ENCODE assay signal across 9 mouse cellular contexts in the genomic region with DNA sequence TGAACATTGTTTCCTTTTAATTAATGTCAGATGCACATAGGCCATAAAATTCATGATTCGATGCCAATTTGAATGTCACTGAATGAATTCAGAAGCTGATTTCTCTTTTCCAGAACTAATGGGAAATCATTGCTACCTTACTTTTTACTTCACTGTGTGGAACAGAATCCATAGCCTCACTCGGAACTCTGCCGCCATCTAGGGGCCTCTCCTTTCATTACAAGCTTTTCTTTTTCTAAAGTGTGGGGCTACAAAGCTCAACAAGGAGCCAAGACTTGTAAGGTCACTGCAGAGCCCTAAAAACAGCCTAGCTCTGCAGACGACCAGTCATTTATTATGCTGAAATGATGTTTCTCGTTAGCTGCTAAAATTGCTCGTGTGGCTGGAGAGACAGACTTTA. TPM values are rescaled to one million over a fixed set of nuclear protein-coding genes. Genes with fewer than 3 reads are reported as not detected.
DNase-seq lines count a peak whose midpoint lies in the region; ATAC-seq lines count a peak whose summit lies in the region.
"Had no signal": no experiment of that assay in that cellular context is flagged by ENCODE, and none has a peak within 500 bp of the region (broad histone marks: within the 10 kb centered on the region; RNA-seq: fewer than 3 reads in every experiment).

No protein-coding gene starts in this region.

- H3K4me3 ChIP-seq in forebrain, embryonic 14.5 days (ENCODE audit: low read depth, low read length) = no peak overlapping the region
- no peak overlapping the region for H3K4me3 ChIP-seq in intestine, embryonic 16.5 days (ENCODE audit: low read length)
- H3K4me3 ChIP-seq: embryonic facial prominence, embryonic 13.5 days had no signal

- no peaks in the 10 kb centered on the region for H3K4me1 ChIP-seq in forebrain, embryonic 14.5 days (ENCODE audit: control insufficient read depth, insufficient read depth, low read length)
- H3K4me1 ChIP-seq in intestine, embryonic 16.5 days (ENCODE audit: control insufficient read depth, insufficient read depth, low read length) = no peaks in the 10 kb centered on the region

- H3K9ac ChIP-seq in forebrain, embryonic 14.5 days (ENCODE audit: low read length) = no peak overlapping the region
- no peak overlapping the region for H3K9ac ChIP-seq in intestine, embryonic 16.5 days (ENCODE audit: low read depth, low read length)
- H3K9ac ChIP-seq: embryonic facial prominence, embryonic 13.5 days had no signal

- H3K27ac ChIP-seq in forebrain, embryonic 14.5 days (ENCODE audit: low read depth, low read length) = no peak overlapping the region
- no peak overlapping the region for H3K27ac ChIP-seq in intestine, embryonic 16.5 days (ENCODE audit: low read length)
- H3K27ac ChIP-seq: embryonic facial prominence, embryonic 13.5 days had no signal

- intact Hi-C loops in left cerebral cortex, postnatal 4 days (cut with DNase I) = loop anchor here (10.0 kb wide), 5 partner anchors 205 to 1515 kb away; partner anchors contain the start of gene Gatb

- peak; percentile 40 to 49 for DNase-seq in urinary bladder, adult 18-20 months (ENCODE audit: low spot score in 2 of 2)
- no peak for DNase-seq in urinary bladder, adult 2 months (ENCODE audit: low spot score)
- DNase-seq in c-Kit-positive CD71-positive TER-119-positive erythroid progenitor cells, embryonic 14.5 days (ENCODE audit: low spot score) = peak; percentile 72
- DNase-seq in forebrain, embryonic 14.5 days (ENCODE audit: low spot score) = peak; percentile 81
- peak; percentile 59 for DNase-seq in left cerebral cortex, postnatal 4 days
- DNase-seq in naive thymus-derived CD4-positive, alpha-beta T cell, adult 2 months (ENCODE audit: low read depth) = peak; percentile 77
- peak; percentile 60 for DNase-seq in thymus, postnatal 0 days (ENCODE audit: low spot score)

- no peaks in the 10 kb centered on the region for H3K36me3 ChIP-seq in forebrain, embryonic 14.5 days (ENCODE audit: control insufficient read depth, insufficient read depth, low read length)
- peaks cover 8% of the 10 kb centered on the region for H3K36me3 ChIP-seq in intestine, embryonic 16.5 days (ENCODE audit: control insufficient read depth, insufficient read depth, low read length)

- WGBS in forebrain, embryonic 14.5 days = 15% methylated on average over 6 of the region's 6 CpGs
- WGBS in intestine, embryonic 16.5 days = 14% methylated on average over 6 of the region's 6 CpGs

- ATAC-seq in forebrain, embryonic 14.5 days = peak; percentile 52
- ATAC-seq in intestine, embryonic 16.5 days = 0 out of 2 replicates have a peak, but pooled peaks have one; percentile 40

- no peaks in the 10 kb centered on the region for H3K27me3 ChIP-seq in forebrain, embryonic 14.5 days (replicated peaks; ENCODE audit: control insufficient read depth, insufficient read depth, low read length)
- H3K27me3 ChIP-seq in intestine, embryonic 16.5 days (replicated peaks; ENCODE audit: control insufficient read depth, insufficient read depth, low read length) = no peaks in the 10 kb centered on the region
- H3K27me3 ChIP-seq: embryonic facial prominence, embryonic 13.5 days had no signal

- H3K4me2 ChIP-seq in forebrain, embryonic 14.5 days (ENCODE audit: low read length) = no peak overlapping the region
- no peak overlapping the region for H3K4me2 ChIP-seq in intestine, embryonic 16.5 days (ENCODE audit: low read depth, low read length)
- H3K4me2 ChIP-seq: embryonic facial prominence, embryonic 13.5 days had no signal

- no peaks in the 10 kb centered on the region for H3K9me3 ChIP-seq in forebrain, embryonic 14.5 days (replicated peaks; ENCODE audit: control insufficient read depth, low read length)
- no peaks in the 10 kb centered on the region for H3K9me3 ChIP-seq in intestine, embryonic 16.5 days (ENCODE audit: control insufficient read depth, low read length)
- H3K9me3 ChIP-seq: embryonic facial prominence, embryonic 13.5 days had no signal

RNA-seq across cellular contexts. Expression of gene Rps3a1, which starts 12.7 kb away (rescaled TPM):
- polyA plus RNA-seq in urinary bladder, adult 2 months (2012; rRNA removed) = 2,026 and 2,254 TPM in 2 replicates
- 802 and 926 TPM in 2 replicates for polyA plus RNA-seq in forebrain, embryonic 14.5 days (2014; fragmentation: Nextera tagmentation; extraction: Ambion mirVana)
- 1,081 and 1,200 TPM in 2 replicates for polyA plus RNA-seq in intestine, embryonic 16.5 days (2015; fragmentation: Nextera tagmentation; extraction: Ambion mirVana)
- 100 to 1,000 TPM; 534 to 591 TPM for total RNA-seq in left cerebral cortex, postnatal 4 days (2021)
- polyA plus RNA-seq in thymus, postnatal 0 days (2015; fragmentation: Nextera tagmentation; extraction: Ambion mirVana) = 2,095 and 2,119 TPM in 2 replicates
